Mouse (Mus musculus): ENCODE measurements at regions not wholly inside any gene's neighbourhood (a gene's known extent, or its start where the extent isn't known, plus 50 kb on each side); places are given as distances from the start of the nearest gene placed in this dataset.
A peak's percentile ranks its signal among the peaks of the same experiment; 100 is the strongest.

DNA sequence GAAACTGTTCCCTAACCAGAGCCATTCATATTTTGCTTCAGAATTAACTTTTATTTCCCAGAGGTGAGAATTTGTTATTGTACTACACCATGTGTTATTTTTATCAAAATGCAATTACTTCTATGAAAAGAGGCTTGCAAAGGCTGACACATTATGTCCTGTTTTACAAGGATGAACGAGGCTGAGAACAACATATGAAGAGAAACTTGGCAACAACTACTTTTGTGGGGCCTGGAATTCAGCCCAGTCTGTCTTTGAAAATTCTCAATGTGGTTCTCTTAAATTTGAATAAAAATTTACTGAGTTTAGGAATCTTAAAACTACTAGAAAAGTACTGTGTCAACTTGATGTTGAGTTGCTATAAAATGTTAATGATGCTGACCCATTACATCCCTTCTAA lies 85.6 kb upstream of the Galntl6 start:
- peak; percentile 67 for DNase-seq (ENCODE audit: low read depth, low spot score)

All from brain, adult 2 months (tissue).